Mouse (Mus musculus): ENCODE data around the gene Prkcz. TPM values are rescaled to one million over a fixed set of nuclear protein-coding genes. Genes with fewer than 3 reads are reported as not detected.
"Not testable (repeated sequence)": the region's sequence is repeated elsewhere in the genome, so short reads cannot be mapped to it uniquely, and the experiment has no call there.

Gene Prkcz
- total RNA-seq, 2 experiments from 2014 or later = 161 to 170 TPM

GRCm38 (mm10) chr4:155359560-155360464 lies 1.3 kb downstream of the Prkcz start:
- no peak for DNase-seq (ENCODE audit: extremely low spot score in 1 of 2, low spot score in 1 of 2)

DNA sequence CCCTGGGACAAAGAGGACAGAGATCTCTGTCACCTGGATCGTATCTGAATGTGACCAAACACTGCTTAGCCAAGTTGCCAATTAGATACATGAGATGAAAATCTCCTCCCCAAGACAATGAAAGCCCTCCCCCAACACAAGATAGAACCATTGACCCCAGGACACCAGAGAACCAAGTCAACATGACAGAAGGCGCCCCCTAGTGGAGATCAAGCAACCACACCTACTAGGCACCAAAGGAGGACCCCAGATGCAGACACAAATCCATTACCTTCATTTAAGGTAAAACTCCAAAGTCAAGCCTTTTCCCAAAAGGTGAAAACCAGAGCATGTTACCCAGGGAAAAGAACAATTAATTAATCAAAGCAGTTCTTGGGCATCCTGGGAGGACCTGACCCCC lies 3.6 kb downstream of the Prkcz start:
- no peak for DNase-seq (ENCODE audit: extremely low spot score in 1 of 2, low spot score in 1 of 2)

DNA sequence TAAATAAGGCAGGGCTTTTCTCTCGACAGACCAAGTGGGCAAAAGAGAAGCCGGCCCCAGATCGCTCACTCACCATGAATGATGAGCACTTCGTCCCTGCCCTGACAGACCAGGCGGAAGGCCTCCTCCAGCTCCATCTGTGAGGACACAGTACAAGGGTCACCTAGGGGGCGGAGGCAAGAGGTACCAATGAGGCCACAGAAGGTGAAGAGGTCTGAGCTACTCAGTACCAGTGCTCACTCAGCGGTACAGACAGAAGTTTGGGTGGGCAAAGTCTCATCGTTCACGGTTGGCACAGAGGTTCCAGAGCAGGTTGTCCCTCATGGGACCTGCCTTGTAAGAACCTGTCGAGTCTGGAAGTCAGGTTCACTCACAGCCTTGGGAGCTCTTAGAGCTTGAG lies 4.8 kb downstream of the Prkcz start:
- DNase-seq (ENCODE audit: extremely low spot score in 1 of 2, low spot score in 1 of 2) = no peak

- no peak for DNase-seq (ENCODE audit: extremely low spot score in 1 of 2, low spot score in 1 of 2)
Measured at GRCm38 (mm10) chr4:155354546-155354945, 6.6 kb downstream of the Prkcz start.

GRCm38 (mm10) chr4:155354035-155354434 lies 7.1 kb downstream of the Prkcz start:
- DNase-seq (ENCODE audit: extremely low spot score in 1 of 2, low spot score in 1 of 2) = no peak

GRCm38 (mm10) chr4:155352581-155352980 lies 8.6 kb downstream of the Prkcz start:
- DNase-seq (ENCODE audit: extremely low spot score in 1 of 2, low spot score in 1 of 2) = no peak

- DNase-seq (ENCODE audit: extremely low spot score in 1 of 2, low spot score in 1 of 2) = no peak
Measured at GRCm38 (mm10) chr4:155346350-155346749, 14.8 kb downstream of the Prkcz start.

- peak; percentile 67 to 70 for DNase-seq (ENCODE audit: extremely low spot score in 1 of 2, low spot score in 1 of 2)
Measured at GRCm38 (mm10) chr4:155345608-155345953, 15.6 kb downstream of the Prkcz start.

- peak; percentile 37 to 53 for DNase-seq (ENCODE audit: extremely low spot score in 1 of 2, low spot score in 1 of 2)
Measured at GRCm38 (mm10) chr4:155344716-155345607, 16.2 kb downstream of the Prkcz start.

- DNase-seq (ENCODE audit: extremely low spot score in 1 of 2, low spot score in 1 of 2) = peak in 1 of 2 experiments; percentile 18
Measured at GRCm38 (mm10) chr4:155344299-155344600, 16.9 kb downstream of the Prkcz start.

- peak in 1 of 2 experiments; percentile 26 for DNase-seq (ENCODE audit: extremely low spot score in 1 of 2, low spot score in 1 of 2)
Measured at GRCm38 (mm10) chr4:155343415-155344298, 17.5 kb downstream of the Prkcz start.

- no peak for DNase-seq (ENCODE audit: extremely low spot score in 1 of 2, low spot score in 1 of 2)
Measured at GRCm38 (mm10) chr4:155336284-155337050, 24.7 kb downstream of the Prkcz start.

GRCm38 (mm10) chr4:155332253-155332652 lies 28.9 kb downstream of the Prkcz start:
- no peak for DNase-seq (ENCODE audit: extremely low spot score in 1 of 2, low spot score in 1 of 2)

DNA sequence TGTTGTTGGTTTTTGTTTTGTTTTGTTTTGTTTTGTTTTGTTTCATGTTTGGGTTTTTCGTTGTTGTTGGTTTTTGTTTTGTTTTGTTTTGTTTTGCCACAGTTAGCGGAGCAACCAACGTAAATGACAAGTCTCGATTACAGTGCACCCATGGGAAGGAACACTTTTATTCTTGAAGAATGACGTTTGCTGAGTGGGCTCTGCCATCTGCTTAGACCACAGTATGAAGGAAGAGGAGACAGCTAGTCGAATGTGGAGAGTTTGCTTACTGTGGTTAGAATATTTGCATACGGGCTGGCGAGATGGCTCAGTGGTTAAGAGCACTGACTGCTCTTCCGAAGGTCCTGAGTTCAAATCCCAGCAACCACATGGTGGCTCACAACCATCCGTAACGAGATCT lies 32.8 kb downstream of the Prkcz start:
- DNase-seq (ENCODE audit: extremely low spot score in 1 of 2, low spot score in 1 of 2) = not testable (repeated sequence)

GRCm38 (mm10) chr4:155325773-155326172 lies 35.4 kb downstream of the Prkcz start:
- no peak for DNase-seq (ENCODE audit: extremely low spot score in 1 of 2, low spot score in 1 of 2)

DNA sequence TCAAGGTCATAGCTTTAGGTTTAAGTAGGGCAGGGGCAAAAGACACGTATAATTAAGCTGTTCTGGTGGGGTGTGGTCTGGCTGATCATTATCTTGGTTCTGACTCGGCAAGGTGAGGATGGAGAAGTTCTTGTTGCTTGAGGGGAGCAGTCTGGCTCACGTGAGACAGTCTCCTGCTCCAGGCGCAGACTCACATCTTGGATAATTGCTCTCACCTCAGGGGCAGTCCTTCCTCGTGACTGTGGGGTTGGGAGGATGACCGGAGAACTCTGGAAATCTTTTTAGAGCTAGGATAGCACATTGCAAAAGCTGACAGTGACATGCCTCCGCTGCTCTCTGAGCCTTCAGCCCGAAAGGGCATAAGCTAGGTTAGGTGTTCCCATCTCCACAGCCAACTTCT lies 36.6 kb downstream of the Prkcz start:
- DNase-seq (ENCODE audit: extremely low spot score in 1 of 2, low spot score in 1 of 2) = no peak

DNA sequence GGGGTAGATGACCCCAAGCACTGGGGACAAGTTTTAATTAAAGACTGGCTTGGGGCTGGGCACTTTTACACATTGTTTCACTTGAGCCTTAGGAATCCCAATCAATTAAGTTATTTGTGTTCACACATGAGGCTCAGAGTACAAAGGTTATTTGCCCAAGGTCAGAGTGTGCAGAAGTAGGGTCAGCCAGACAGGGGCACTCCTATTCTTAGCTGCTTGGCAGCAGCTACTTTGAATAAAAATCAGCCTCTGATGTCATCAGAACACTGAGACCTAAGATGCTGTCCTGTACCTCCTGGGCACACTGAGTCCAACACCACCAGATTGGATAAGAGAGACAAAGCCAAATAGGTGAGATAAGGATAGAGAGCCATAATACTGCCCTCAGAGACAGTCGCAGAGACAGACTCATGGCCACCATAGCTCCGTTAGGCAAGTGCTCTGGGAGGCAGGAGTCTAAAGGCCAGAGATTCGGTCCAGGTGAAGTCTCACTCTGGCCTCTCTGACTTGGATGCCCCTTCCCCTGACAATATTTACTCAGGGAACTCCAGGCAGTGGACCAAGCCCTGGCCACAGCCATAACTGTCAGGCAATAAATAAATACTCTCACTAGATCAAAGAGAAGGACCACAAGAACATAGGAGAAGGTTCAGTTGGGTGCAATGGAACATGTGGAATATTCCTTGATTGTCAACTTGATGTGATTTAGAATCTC lies 37.9 kb downstream of the Prkcz start:
- DNase-seq (ENCODE audit: extremely low spot score in 1 of 2, low spot score in 1 of 2) = no peak

GRCm38 (mm10) chr4:155320281-155321244 lies 40.6 kb downstream of the Prkcz start:
- peak in 1 of 2 experiments; percentile 66 for DNase-seq (ENCODE audit: extremely low spot score in 1 of 2, low spot score in 1 of 2)

Measured in layer of hippocampus, postnatal 25 days (tissue).